Mouse (Mus musculus) adrenal gland, postnatal 10 days (tissue): Measurements from ENCODE around the gene Taar6. TPM values are rescaled to one million over a fixed set of nuclear protein-coding genes. Genes with fewer than 3 reads are reported as not detected.

Source experiments
- total RNA-seq, 2 experiments: library from RNA; stranded (reverse); gene quantifications; 2 replicates each; pipeline ENCODE4 v1.2.3; 2021

Taar6 gene
- total RNA-seq, 2 experiments from 2014 or later: not detected

Other genes with a start within 250 kb of the Taar6 start
- gene Rps12, start 198.4 kb downstream of the Taar6 start, total RNA-seq: 100 to 1,000 TPM; 477 to 532 TPM
- gene Slc18b1, start 188.7 kb downstream of the Taar6 start, total RNA-seq: 10 to 100 TPM; 24.8 to 34.7 TPM
- 10 to 100 TPM; 23.1 to 37.7 TPM for gene Vnn3, start 134.2 kb downstream of the Taar6 start, total RNA-seq
- 10 to 100 TPM; 23.2 to 27.0 TPM for gene Vnn1, start 91.0 kb downstream of the Taar6 start, total RNA-seq
- not detected for gene Taar1, start 65.3 kb downstream of the Taar6 start, total RNA-seq
- gene Taar2, start 47.1 kb downstream of the Taar6 start, total RNA-seq: not detected
- gene Taar3, start 36.1 kb downstream of the Taar6 start, total RNA-seq: not detected
- not detected for gene Taar4, start 25.2 kb downstream of the Taar6 start, total RNA-seq
- gene Taar5, start 14.9 kb downstream of the Taar6 start, total RNA-seq: not detected
- gene Taar7a, start 7.8 kb upstream of the Taar6 start, total RNA-seq: not detected
- gene Taar7b, start 14.3 kb upstream of the Taar6 start, total RNA-seq: not detected
- not detected for gene Taar7d, start 41.6 kb upstream of the Taar6 start, total RNA-seq
- not detected for gene Taar7e, start 52.0 kb upstream of the Taar6 start, total RNA-seq
- gene Taar7f, start 63.9 kb upstream of the Taar6 start, total RNA-seq: not detected
- gene Taar8a, start 90.9 kb upstream of the Taar6 start, total RNA-seq: not detected
- gene Taar8b, start 106.6 kb upstream of the Taar6 start, total RNA-seq: not detected
- not detected for gene Taar8c, start 116.3 kb upstream of the Taar6 start, total RNA-seq
- not detected for gene Taar9, start 123.9 kb upstream of the Taar6 start, total RNA-seq
- 10 to 100 TPM; 92.2 to 97.9 TPM for gene Stx7, start 163.7 kb upstream of the Taar6 start, total RNA-seq
- gene Moxd1, start 237.9 kb upstream of the Taar6 start, total RNA-seq: 1 to 10 TPM; 1.0 to 1.9 TPM